Mouse (Mus musculus): Measurements from ENCODE around the gene Tnpo1.
"Not testable (repeated sequence)": the region's sequence is repeated elsewhere in the genome, so short reads cannot be mapped to it uniquely, and the experiment has no call there.

Tnpo1 gene

DNA sequence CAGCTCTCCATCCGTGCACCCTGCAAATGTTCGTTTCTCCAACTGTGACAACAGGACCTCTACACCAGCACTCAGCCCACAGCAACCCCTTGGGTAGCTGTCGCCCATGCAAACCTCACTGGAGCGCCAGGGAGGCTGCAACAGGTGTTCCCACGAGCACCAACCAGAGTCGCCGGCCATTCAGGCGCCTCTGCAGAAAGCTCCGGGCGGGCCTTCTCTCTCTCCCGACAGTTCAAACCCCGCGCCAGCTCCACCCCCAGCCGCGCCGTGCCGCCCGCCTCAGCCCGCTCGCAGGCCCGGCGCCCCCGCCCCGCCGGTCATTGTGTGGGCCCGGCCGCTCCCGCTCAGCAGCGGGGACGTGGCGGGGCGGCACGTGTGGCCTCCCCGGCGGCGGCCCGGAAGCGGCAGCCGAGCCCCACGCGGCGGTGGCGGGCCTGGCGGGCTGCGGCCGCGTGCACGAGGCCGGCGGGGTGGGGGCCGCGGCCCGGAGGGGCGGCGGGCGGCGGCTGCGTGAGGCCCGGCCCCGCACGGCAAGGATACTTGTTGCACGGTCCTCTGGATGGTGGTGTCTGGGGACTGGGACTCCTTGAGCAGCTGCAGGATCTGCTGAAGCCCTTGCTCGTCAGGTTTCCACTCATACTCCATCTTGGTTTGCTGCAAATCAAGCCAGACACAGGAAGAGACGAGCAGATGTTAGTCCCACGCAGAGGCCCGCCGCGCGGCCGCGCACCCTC is 35.9 kb downstream of the Tnpo1 start:
- DNase-seq (ENCODE audit: low spot score), result no peak

DNA sequence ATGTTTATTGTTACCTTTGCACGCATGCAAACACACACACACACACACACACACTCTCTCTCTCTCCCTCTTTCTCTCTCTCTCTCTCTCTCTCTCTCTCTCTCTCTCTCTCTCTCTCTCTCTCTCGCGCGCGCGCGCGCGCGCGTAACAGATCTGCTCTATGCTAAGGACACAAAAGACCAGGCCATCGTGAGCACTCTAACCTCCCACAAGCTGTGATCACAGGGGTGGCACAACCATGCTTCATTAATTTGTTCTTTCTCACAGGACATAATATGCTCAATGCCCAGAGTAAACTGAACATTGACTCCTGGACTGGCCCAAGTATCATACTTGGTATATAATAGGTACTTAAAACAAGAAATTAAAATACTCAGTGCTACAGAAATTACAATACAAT is 37.0 kb downstream of the Tnpo1 start:
- no peak for DNase-seq (ENCODE audit: low spot score)

DNA sequence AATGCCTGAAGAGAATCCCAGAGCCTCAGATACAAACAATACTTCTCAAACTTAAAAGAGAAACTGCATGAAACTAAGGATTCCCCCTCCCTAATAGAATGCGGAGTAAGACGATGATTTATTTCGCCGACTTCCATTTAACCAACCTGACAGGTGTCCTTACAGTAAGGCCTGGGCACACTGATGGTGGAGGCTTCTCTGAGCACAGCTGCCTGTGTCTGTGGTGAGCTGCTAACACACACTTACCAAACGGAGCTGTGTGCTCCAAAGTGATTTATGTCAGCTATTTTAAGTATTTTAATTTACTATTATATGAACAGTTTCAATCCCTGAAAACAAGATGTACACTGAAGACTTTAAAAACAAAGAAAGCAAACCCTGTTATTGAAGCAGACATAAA is 42.4 kb downstream of the Tnpo1 start:
- DNase-seq (ENCODE audit: low spot score), result no peak

DNA sequence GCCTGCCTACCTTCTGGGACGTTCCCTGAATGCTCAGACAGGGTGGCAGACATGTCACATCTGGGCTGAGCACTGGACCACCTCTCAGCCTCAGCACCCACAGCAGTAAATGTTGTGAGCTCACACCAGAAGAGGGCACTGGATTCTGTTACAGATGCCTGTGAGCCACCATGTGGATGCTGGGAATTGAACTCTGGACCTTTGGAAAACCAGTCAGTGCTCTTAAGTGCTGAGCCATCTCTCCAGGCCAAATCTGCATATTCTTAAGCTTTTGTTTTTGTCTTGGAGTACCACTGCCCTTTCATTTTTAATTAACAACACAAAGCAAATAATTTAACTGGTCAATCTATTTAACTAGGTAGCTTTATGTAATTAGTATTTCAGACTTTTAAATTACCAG is 44.2 kb downstream of the Tnpo1 start:
- DNase-seq (ENCODE audit: low spot score), result no peak

DNA sequence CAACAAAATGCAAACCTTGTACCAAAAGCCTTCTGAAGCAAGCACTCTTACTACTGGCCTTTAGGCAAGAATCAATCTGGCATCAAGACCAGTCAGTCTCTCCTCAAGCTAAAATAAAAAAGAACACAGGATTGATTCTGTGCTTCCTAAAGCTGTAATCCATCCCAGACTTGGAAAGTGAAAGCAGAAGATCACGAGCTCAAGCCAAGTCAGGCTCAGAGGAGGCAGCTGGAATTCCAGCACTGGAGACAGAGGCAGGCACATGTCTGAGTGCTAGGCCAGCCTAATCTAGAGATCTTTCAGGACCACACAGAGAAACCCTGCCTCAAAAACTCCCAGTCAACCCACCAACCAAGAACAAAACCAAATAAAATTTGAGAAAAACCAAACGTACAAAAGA is 45.8 kb downstream of the Tnpo1 start:
- no peak for DNase-seq (ENCODE audit: low spot score)

DNA sequence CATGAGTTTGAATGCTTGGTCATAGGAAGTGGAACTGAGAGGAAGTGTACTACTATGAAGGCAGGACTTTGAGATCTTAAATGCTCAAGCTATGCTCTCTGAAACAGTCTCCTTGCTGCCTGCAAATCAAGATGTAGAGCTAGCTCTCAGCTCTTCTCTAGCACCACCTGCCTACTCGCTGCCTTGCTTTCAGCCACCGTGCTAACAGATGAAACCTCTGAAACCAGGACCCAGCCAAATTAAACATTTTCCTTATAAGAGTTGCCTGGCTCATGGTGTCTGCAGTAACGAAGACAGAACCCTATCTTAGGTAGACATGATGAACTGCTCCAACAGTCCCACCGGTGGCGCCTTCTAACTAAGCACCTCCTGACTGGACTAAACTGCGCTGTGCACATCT is 46.8 kb downstream of the Tnpo1 start:
- DNase-seq (ENCODE audit: low spot score), result no peak

DNA sequence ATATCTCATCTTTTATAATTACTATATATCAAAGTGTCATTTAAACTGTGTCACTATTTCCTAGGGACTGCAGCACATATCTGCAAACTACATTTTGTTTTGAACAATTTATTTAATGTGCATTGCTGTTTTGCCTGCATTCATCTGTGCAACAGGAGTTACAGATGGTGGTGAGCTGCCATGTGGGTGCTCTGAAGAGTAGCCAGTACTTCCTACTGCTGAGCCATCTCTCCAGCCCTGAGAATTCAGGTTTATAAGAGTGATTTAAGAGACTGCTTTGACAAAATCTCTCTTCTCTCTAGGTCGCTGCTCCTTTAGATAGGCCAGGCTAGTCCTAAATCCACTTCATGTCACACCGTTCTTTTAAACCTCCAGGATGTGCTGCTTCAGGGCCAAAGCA is 49.0 kb downstream of the Tnpo1 start:
- DNase-seq (ENCODE audit: low spot score), result no peak

DNA sequence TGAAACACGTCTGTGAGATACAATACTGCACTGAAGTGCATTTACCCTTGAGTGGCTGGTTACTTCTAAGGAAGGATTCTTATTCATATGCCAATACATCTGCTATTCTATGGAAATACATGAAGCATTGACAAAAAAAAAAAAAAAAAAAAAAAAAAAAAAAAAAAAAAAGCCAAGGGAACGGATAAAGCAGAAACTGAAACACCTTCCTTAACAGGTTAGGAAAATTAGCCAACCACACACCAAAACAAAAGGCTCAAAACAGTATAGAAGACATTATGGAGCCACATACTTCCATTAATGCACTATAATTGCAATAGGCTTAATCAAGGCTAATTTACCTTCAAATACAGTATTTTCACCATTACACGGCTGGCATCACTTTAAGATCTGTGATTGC is 51.5 kb downstream of the Tnpo1 start:
- no peak for DNase-seq (ENCODE audit: low spot score)

DNA sequence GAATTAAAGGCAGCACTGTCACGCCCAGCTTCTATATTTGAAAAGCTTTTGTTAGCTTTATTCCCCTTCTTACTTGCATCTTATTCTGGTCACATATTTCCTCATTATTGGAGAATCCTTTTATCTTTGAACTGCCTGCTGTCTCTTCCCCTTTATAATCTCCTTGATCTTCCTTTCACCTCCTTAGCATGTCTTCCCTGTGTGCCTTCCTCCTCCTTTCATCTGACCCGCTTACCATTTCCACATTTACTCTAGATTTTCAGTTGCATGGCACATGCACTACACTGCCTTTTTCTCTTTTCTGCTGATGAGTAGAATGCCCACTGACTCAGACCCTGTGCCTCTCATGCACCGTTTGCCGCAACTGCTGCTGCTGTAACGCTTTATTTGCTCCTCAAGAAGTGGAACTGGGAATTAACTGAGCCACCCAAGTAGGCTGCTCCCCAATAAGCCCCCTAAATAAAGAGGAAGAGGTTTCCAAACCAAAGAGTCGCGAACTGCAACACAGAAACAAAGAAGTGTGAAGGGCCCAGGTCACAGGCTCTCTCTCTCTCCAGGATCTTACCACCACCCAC is 53.8 kb downstream of the Tnpo1 start:
- no peak for DNase-seq (ENCODE audit: low spot score)

DNA sequence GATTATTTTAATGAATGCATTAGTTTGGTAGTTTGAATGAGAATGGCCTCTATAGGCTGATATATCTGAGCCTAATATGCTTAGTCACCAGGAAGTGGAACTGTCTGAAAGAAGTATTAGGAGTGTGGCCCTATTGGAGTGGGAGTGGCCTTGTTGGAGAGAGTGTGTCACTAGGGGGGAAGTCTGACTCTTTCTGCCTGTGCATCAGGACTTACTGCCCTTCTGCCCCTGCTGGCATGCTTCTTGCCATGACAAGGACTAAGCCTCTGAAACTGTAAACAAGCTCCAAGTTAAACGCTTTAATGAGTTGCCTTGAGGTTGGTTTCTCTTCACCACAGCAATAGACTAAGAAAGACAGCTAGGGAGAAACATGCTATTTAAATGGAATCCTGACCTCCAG is 54.9 kb downstream of the Tnpo1 start:
- DNase-seq (ENCODE audit: low spot score), result no peak

DNA sequence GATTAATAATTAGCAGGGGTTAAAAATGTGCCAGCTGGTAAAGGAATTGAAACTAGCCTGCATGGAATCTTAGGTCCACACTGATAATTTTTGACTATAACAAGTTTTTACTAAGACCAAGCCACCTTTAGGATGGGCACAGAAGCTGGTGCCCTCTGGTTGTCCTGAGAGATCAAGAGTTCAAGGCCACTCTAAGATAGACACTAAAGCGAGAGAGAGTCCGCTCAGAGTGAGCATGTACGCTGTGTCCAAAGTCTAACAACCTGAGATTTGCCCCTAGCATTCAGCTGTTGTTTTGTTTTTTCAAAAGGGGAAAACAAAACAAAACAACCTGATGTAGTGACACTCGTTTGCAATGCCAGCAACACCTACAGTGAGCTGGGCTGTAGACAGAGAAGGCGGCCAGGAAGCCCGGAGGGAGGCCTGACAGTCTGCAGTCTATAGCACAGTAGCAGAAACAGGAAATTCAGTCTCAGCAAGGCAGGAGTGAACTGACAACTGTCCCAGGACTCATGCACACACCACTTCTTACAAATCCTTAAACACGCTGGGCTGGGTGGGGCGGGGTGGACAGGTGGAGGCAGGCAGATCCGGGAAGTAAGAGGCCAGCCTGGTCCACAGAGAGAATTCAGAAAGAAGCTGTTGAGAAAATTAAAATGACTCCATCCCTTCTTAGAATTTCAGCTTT is 57.8 kb downstream of the Tnpo1 start:
- DNase-seq (ENCODE audit: low spot score), result no peak

DNA sequence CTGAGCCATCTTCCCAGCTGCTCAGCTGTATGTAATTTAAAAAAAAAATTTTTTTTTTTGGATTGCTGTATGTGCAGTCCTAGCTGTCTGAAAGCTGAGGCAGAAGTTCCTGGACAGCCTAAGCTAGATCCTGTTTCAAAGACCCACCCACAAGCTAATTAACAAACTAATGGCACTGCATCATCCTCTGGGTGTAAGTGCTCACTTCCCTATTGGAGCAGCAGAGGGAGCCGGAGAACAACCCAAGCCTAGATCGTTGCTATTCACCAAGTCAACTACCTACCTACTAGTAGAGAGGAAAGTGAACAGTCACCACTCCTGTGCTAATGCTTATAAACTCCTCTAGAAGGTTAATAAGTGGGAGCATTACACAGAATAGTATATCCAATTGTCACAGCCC is 58.4 kb downstream of the Tnpo1 start:
- no peak for DNase-seq (ENCODE audit: low spot score)

DNA sequence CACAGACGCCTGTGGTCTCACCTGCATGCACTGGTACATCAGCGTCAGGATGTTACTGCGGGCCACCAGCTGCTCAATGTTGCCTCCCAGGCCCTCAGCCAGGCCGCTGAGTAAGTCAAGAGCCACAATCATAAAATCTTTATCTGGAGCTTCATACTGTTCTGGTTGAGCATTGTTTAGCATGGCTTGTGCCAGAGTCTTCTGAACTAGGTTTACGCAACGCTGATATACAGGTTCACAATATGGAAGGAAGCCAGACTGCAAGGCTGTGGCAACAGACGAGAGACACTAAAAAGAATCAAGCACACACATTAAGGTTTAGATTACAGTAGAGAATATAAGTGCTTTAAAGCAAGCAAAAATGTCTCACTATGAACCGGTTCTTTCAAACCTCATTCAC is 70.9 kb downstream of the Tnpo1 start:
- no peak for DNase-seq (ENCODE audit: low spot score)

DNA sequence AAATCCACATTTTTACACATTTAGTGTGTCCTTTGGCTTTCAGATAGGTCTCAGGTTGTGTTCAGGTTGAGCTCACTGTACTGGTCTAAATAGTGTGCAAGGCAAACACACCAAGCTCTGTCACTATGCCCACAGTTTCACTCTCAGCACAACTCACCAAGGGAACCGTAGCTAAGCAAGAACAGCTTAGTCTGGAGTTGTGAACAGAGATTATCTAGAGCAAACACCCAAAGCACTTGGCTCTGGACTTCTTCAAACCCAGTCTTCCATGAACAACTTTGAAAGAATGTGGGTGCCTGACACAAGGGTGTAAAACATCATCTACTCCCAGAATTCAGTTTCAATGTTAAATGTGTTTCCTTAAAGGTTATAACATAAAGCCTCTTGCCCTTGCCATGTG is 80.4 kb downstream of the Tnpo1 start:
- no peak for DNase-seq (ENCODE audit: low spot score)

DNA sequence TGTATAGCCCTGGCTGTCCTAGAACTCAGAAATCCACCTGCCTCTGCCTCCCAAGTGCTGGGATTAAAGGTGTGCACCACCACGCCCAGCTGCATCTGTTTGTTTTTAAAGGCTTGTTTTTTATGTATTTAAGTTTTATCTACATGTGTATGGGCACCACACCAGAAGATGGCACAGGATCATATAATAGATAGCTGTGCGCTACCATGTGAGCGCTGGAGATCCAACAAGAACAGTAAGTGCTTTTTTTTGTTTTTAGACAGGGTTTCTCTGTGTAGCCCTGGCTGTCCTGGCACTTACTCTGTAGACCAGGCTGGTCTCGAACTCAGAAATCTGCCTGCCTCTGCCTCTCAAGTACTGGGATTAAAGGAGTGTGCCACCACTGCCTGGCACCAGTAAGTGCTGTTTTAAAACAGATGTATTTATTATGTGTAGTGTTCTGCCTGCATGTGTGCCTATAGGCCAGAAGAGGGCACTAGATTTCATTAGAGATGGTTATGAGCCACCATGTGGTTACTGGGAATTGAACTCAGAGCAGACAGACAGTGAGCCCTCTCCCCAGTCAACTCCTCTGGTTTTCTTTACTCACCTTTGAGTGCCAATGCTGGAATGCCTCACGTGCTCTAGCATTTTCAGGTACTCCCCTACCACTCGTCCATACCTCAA is 89.6 kb downstream of the Tnpo1 start:
- DNase-seq (ENCODE audit: low spot score), result no peak

DNA sequence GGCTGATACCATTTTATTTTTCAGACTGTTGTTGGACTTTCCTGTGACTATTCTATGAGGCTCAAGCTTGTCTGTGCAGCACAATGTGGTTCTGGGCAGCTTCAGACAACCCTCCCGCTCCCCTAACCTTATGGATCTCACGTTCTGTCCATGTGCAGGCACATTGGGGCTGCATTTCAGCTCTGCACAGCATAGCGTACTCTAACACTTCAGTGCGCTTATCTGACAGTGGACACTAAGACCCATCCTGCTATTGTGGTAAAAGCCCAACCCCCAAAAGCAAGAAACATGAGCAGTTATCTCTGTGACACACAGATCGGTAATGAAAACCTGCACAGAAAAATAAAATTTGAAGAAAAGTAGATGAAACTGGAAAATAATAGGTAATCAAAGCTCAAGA is 90.4 kb downstream of the Tnpo1 start:
- no peak for DNase-seq (ENCODE audit: low spot score)

DNA sequence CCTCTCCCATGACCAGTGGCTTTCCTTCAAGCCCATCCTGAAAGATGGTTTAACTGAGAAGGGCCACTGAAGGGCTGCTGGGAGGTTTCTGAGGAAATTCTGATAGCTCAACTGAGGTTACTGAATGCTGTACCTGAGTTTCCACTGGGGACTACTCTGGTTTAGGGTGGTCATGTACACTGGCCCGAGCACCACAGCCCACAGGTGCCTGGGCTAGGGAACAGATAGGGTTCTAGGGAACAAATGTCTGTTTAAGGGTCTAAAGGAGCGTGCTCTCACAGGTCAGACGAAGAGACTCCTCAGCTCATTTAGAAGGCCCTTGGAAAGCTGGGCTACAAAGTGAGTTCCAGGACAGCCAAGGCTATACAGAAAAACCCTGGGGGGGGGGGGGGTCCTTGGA is 91.5 kb downstream of the Tnpo1 start:
- no peak for DNase-seq (ENCODE audit: low spot score)

DNA sequence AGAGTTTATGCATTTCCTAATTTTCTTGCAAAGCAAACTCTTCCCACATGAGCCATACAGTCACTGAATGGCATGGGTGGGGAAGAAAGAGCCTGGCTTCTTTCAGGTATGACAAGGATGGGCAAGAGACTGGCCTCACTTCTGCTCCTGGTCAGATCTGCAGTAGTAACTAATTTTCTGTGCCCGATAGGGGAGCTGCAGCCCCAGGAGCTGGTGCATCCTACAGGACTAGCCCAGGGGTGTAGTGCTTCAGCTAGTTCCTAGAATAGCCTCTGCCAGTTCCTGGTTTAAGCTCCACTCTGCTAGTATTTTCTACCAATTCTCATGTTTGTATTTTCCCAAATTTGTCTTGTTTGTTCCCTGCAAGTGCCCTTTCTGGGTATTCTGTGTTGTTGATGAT is 92.0 kb downstream of the Tnpo1 start:
- DNase-seq (ENCODE audit: low spot score), result no peak

DNA sequence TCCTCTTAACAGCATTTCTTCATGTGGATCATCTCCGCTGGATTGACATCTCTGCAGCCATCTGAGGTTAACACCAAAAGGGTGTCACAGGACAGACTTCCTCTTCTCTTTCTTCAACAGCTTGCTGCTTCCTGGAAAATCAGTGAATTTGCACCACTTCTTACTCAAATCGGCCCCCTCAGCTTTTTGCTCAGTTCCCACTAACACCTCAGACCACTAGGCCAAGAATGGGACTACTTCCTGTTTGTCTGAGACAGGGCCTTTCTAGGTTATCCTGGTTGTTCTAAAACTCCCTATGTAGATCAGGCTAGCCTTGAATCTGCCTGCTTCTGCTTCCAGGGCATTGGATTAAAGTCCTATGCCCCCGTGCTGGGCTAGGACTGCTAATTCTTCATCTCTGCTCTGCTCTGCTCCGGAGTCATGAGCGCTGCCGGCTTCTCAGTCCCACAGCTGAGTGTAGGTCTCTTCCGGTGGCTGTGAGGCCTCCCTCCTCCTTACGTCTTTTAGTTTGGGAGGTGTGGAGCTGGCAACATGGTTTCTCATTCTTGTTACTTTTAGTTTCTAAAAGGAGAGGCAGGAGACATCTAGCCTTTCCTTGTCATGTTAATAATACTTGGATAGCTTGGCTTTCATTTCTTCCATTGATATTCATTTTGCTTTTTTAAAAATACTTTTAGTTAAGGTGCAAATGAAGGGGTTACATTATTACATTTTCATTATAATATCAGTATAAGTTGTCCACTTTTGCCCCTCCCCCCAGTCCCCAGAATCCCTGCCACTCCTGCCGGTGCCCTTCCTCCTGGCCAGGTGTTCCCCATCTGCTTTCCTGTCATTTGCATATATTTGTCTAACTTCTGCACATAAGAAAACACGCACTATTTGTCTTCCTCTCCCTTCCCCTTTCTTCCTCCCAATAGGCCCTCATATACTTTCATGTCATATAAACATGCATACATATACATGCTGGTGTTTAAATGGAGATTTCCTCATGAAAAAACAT is 93.4 kb downstream of the Tnpo1 start:
- DNase-seq (ENCODE audit: low spot score), result no peak

DNA sequence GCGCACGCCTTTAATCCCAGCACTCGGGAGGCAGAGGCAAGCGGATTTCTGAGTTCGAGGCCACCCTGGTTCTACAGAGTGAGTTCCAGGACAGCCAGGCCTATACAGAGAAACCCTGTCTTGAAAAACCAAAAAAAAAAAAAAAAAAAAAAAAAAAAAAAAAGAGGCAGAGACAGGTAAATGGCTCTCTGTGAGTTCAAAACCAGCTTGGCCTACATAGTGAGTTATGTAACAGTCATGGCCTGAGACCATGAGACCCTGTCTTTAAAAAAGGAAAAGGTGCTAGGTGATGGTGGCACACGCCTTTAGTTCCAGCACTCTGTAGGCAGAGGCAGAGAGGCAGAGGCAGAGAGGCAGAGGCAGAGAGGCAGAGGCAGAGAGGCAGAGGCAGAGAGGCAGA is 97.2 kb downstream of the Tnpo1 start:
- DNase-seq (ENCODE audit: low spot score), result not testable (repeated sequence)

DNA sequence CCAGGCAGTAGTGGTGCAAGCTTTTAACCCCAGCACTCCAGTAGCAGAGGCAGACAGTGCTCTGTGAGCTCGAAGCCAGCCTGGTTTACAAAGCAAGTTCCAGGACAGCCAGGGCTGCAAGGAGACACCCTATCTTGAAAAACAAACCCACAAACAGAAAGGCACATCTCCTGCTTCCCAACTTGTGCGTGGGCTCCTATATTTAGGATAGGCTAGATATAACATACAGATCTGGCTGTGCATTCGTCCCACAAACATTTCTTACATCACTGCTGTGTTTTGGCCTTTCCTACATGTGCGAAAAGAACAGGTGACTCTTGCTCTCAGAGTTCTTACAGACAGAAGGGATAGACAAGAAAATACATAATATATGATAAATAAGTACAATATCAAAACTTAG is 100.6 kb downstream of the Tnpo1 start:
- no peak for DNase-seq (ENCODE audit: low spot score)

DNA sequence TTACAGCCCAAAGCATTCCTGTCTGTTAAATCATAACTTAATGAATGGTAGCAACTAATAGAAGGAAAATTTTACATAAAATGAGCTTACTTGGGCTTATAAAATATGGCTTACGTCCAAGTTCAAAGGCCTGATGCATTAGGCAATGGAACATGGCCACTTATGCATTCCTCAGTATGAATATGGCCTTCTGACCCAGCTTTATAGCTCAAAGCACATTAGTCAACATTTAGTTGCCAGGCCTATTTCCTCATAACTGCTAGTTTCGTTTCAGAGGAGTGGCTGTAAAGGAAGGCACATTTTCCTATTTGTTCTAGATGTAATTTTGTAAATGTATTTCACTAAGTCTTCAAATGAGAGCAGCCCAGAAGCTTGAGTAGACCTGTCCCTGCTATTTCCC is 107.1 kb downstream of the Tnpo1 start:
- no peak for DNase-seq (ENCODE audit: low spot score)
